Mouse (Mus musculus) C2C12 (cell line): ENCODE measurements at regions not wholly inside any gene's neighbourhood (a gene's known extent, or its start where the extent isn't known, plus 50 kb on each side); places are given as distances from the start of the nearest gene placed in this dataset.

Source experiments
- CEBPB ChIP-seq: IDR thresholded peaks from one replicate; pipeline ENCODE4 v1.6.1; 2011; ENCODE audit warnings: low read depth, mild to moderate bottlenecking, control low read depth, moderate library complexity
- CTCF ChIP-seq: IDR thresholded peaks from one replicate; pipeline ENCODE4 v1.5.1; 2011; ENCODE audit not compliant: control insufficient read depth, insufficient read depth, insufficient read length
- FOSL1 ChIP-seq: IDR thresholded peaks from one replicate; pipeline ENCODE4 v1.8.0; 2011; ENCODE audit warnings: mild to moderate bottlenecking, low read length; ENCODE audit not compliant: poor library complexity, insufficient read depth, severe bottlenecking
- MAX ChIP-seq: IDR thresholded peaks from one replicate; pipeline ENCODE4 v1.6.1; 2011; ENCODE audit warnings: mild to moderate bottlenecking, control low read depth
- MYOD1 ChIP-seq: IDR thresholded peaks from one replicate; pipeline ENCODE4 v1.6.1; 2011; ENCODE audit warnings: low read depth; ENCODE audit not compliant: control insufficient read depth, insufficient read length
- MYOG ChIP-seq: IDR thresholded peaks from one replicate; pipeline ENCODE4 v1.6.1; 2011; ENCODE audit not compliant: control insufficient read depth, insufficient read length; ENCODE audit errors: extremely low read depth
- USF1 ChIP-seq: IDR thresholded peaks from one replicate; pipeline ENCODE4 v1.6.1; 2011; ENCODE audit warnings: low read depth, mild to moderate bottlenecking, control low read depth, moderate library complexity

GRCm38 (mm10) chr11:117571858-117572257 lies 82.2 kb upstream of the Tnrc6c start:
- TF ChIP-seq CTCF (no peak), MYOD1 (no peak), MAX (no peak), CEBPB (no peak), FOSL1 (no peak), USF1 (no peak), MYOG (no peak)
